Mouse (Mus musculus) hindbrain, postnatal 0 days (tissue): ENCODE measurements around the gene 9930104L06Rik. TPM values are rescaled to one million over a fixed set of nuclear protein-coding genes. Genes with fewer than 3 reads are reported as not detected.

Source experiments
- ATAC-seq: fragments of 200-750 bp; cut with Nextera tagmentation; 2 replicates; pipeline ENCODE4 v1.8.0; 2017; ENCODE audit warnings: mild to moderate bottlenecking, moderate TSS enrichment, moderate library complexity
- DNase-seq: peaks from one replicate; pipeline ENCODE4 v3.0.0-alpha.2; 2015; ENCODE audit warnings: low spot score
- H3K27ac ChIP-seq: fragments of 300-500 bp; sonication (generic); 2 replicates; pipeline ENCODE4 v1.5.1; 2014; ENCODE audit warnings: mild to moderate bottlenecking
- H3K27me3 ChIP-seq: fragments of 300-500 bp; sonication (generic); 2 replicates; pipeline ENCODE4 v1.6.1; 2014; ENCODE audit warnings: low read length, mixed read lengths; ENCODE audit not compliant: insufficient read depth
- H3K36me3 ChIP-seq: fragments of 300-500 bp; sonication (generic); 2 replicates; pipeline ENCODE4 v1.6.1; 2014; ENCODE audit warnings: low read length, mixed read lengths; ENCODE audit not compliant: insufficient read depth
- H3K4me1 ChIP-seq: fragments of 300-500 bp; sonication (generic); 2 replicates; pipeline ENCODE4 v1.6.1; 2014; ENCODE audit warnings: antibody characterized with exemption, low read length, mixed read lengths; ENCODE audit not compliant: insufficient read depth
- H3K4me2 ChIP-seq: fragments of 300-500 bp; sonication (generic); 2 replicates; pipeline ENCODE4 v1.6.1; 2014; ENCODE audit warnings: low read depth, mild to moderate bottlenecking, low read length, moderate library complexity, mixed read lengths
- H3K4me3 ChIP-seq: fragments of 300-500 bp; sonication (generic); 2 replicates; pipeline ENCODE4 v1.5.1; 2014; ENCODE audit warnings: low read length
- H3K9ac ChIP-seq: fragments of 300-500 bp; sonication (generic); replicated peaks from 2 replicates; pipeline ENCODE4 v1.6.1; 2014; ENCODE audit warnings: mild to moderate bottlenecking, low read length, moderate library complexity, mixed read lengths
- H3K9me3 ChIP-seq: fragments of 300-500 bp; sonication (generic); 2 replicates; pipeline ENCODE4 v1.6.1; 2016; ENCODE audit warnings: low read length, mixed read lengths
- CTCF ChIP-seq: IDR thresholded peaks from 2 replicates; pipeline ENCODE4 v1.5.1; 2016; ENCODE audit warnings: antibody characterized with exemption, control low read depth, low read depth
- WGBS: fragments of 180-500 bp; shearing (Covaris S2); extraction: QIAGEN DNeasy Blood & Tissue Kit; methylation state at CpG from one replicate; pipeline ENCODE4 v1.1.7; 2014; 5-methylcytosine and 5-hydroxymethylcytosine counted together
- polyA plus RNA-seq: library from polyadenylated mRNA; unstranded; fragments of >200 nt; fragmentation: Nextera tagmentation; extraction: Ambion mirVana; gene quantifications from 2 replicates; pipeline ENCODE4 v1.2.1, GENCODE M21; 2015
- total RNA-seq: library from RNA; depleted of rRNA; stranded (reverse); fragments of >200 nt; gene quantifications from 2 replicates; pipeline ENCODE4 v1.2.3, GENCODE M21; 2014

9930104L06Rik gene
- total and polyA plus RNA-seq, 2 experiments from 2014 or later: 9.3 to 15.5 TPM

- H3K4me2 ChIP-seq: no peak overlapping the region
- H3K9me3 ChIP-seq: no peaks in the 10 kb centered on the region
- no peak for ATAC-seq
- no peaks in the 10 kb centered on the region for H3K27me3 ChIP-seq
- no peak overlapping the region for H3K4me3 ChIP-seq
- no peaks in the 10 kb centered on the region for H3K36me3 ChIP-seq
- H3K9ac ChIP-seq: no peak overlapping the region
- no peak for TF ChIP-seq CTCF
- no peaks in the 10 kb centered on the region for H3K4me1 ChIP-seq
- 59% methylated on average over 11 of the region's 11 CpGs for WGBS
- no peak for DNase-seq
- H3K27ac ChIP-seq: no peak overlapping the region
Measured at GRCm38 (mm10) chr4:124959062-124959461, 22.2 kb downstream of the 9930104L06Rik start.

GRCm38 (mm10) chr4:124960940-124961339 is 24.1 kb downstream of the 9930104L06Rik start:
- H3K9ac ChIP-seq: no peak overlapping the region
- no peak overlapping the region for H3K27ac ChIP-seq
- no peak for DNase-seq
- H3K36me3 ChIP-seq: no peaks in the 10 kb centered on the region
- H3K4me1 ChIP-seq: no peaks in the 10 kb centered on the region
- WGBS: 75% methylated on average over 11 of the region's 11 CpGs
- no peak overlapping the region for H3K4me2 ChIP-seq
- TF ChIP-seq CTCF: no peak
- ATAC-seq: no peak
- H3K9me3 ChIP-seq: no peaks in the 10 kb centered on the region
- no peaks in the 10 kb centered on the region for H3K27me3 ChIP-seq
- no peak overlapping the region for H3K4me3 ChIP-seq

GRCm38 (mm10) chr4:124962576-124962975 is 25.7 kb downstream of the 9930104L06Rik start:
- Histone ChIP-seq H3K9ac (no peak overlapping the region), H3K9me3 (no peaks in the 10 kb centered on the region), H3K4me2 (no peak overlapping the region), H3K4me1 (no peaks in the 10 kb centered on the region), H3K36me3 (no peaks in the 10 kb centered on the region), H3K27me3 (no peaks in the 10 kb centered on the region), H3K27ac (no peak overlapping the region), H3K4me3 (no peak overlapping the region)
- DNase-seq: no peak
- ATAC-seq: no peak
- no peak for TF ChIP-seq CTCF
- WGBS: 74% methylated on average over 11 of the region's 11 CpGs

GRCm38 (mm10) chr4:124964912-124965599 is 28.2 kb downstream of the 9930104L06Rik start:
- no peak overlapping the region for H3K4me3 ChIP-seq
- TF ChIP-seq CTCF: no peak
- no peaks in the 10 kb centered on the region for H3K36me3 ChIP-seq
- 9% methylated on average over 8 of the region's 8 CpGs for WGBS
- H3K4me2 ChIP-seq: no peak overlapping the region
- H3K27ac ChIP-seq: no peak overlapping the region
- DNase-seq (no peak), ATAC-seq (no peak)
- no peaks in the 10 kb centered on the region for H3K4me1 ChIP-seq
- no peak overlapping the region; the same call in 1 of the 2 replicates for H3K9ac ChIP-seq
- no peaks in the 10 kb centered on the region for H3K9me3 ChIP-seq
- H3K27me3 ChIP-seq: no peaks in the 10 kb centered on the region

GRCm38 (mm10) chr4:124968711-124969110 is 31.9 kb downstream of the 9930104L06Rik start:
- Histone ChIP-seq H3K4me2 (no peak overlapping the region), H3K27me3 (no peaks in the 10 kb centered on the region), H3K9me3 (no peaks in the 10 kb centered on the region), H3K4me3 (no peak overlapping the region), H3K4me1 (0 out of 2 replicates have a peak, but pooled peaks cover 5% of the 10 kb centered on the region), H3K27ac (no peak overlapping the region), H3K9ac (no peak overlapping the region), H3K36me3 (no peaks in the 10 kb centered on the region)
- 41% methylated on average over 5 of the region's 6 CpGs for WGBS
- DNase-seq: no peak
- ATAC-seq: no peak
- TF ChIP-seq CTCF: no peak

- TF ChIP-seq CTCF: no peak
- 64% methylated on average over 7 of the region's 7 CpGs for WGBS
- Histone ChIP-seq H3K4me2 (no peak overlapping the region), H3K4me1 (0 out of 2 replicates have a peak, but pooled peaks cover 5% of the 10 kb centered on the region), H3K27ac (no peak overlapping the region), H3K4me3 (no peak overlapping the region), H3K9ac (no peak overlapping the region), H3K9me3 (no peaks in the 10 kb centered on the region), H3K36me3 (no peaks in the 10 kb centered on the region), H3K27me3 (no peaks in the 10 kb centered on the region)
- DNase-seq: no peak
- no peak for ATAC-seq
Measured at GRCm38 (mm10) chr4:124969219-124969848, 32.5 kb downstream of the 9930104L06Rik start.

- WGBS: 74% methylated on average over 11 of the region's 11 CpGs
Measured at GRCm38 (mm10) chr4:124970194-124970593, 33.3 kb downstream of the 9930104L06Rik start.

More at GRCm38 (mm10) chr4:124970194-124970593, 33.3 kb downstream of the 9930104L06Rik start:
- H3K27ac ChIP-seq: 0 out of 2 replicates have a peak overlapping the region, but pooled peaks have one; percentile 4
- no peak overlapping the region for H3K9ac ChIP-seq
- no peaks in the 10 kb centered on the region for H3K36me3 ChIP-seq
- H3K4me1 ChIP-seq: 0 out of 2 replicates have a peak, but pooled peaks cover 5% of the 10 kb centered on the region
- no peak overlapping the region for H3K4me3 ChIP-seq
- H3K4me2 ChIP-seq: no peak overlapping the region
- H3K27me3 ChIP-seq: no peaks in the 10 kb centered on the region
- no peaks in the 10 kb centered on the region for H3K9me3 ChIP-seq
- DNase-seq (no peak), ATAC-seq (no peak)
- no peak for TF ChIP-seq CTCF
